Mouse (Mus musculus) neural tube, postnatal 0 days (tissue): ENCODE data around the gene Wdr93. TPM values are rescaled to one million over a fixed set of nuclear protein-coding genes. Genes with fewer than 3 reads are reported as not detected.

ENCODE experiments used
- polyA plus RNA-seq: library from polyadenylated mRNA; unstranded; fragments of >200 nt; fragmentation: Nextera tagmentation; extraction: Ambion mirVana; gene quantifications from 2 replicates; pipeline ENCODE4 v1.2.1, GENCODE M21; 2015

Wdr93 gene
- 0.17 and 0.26 TPM in 2 replicates for polyA plus RNA-seq

DNA sequence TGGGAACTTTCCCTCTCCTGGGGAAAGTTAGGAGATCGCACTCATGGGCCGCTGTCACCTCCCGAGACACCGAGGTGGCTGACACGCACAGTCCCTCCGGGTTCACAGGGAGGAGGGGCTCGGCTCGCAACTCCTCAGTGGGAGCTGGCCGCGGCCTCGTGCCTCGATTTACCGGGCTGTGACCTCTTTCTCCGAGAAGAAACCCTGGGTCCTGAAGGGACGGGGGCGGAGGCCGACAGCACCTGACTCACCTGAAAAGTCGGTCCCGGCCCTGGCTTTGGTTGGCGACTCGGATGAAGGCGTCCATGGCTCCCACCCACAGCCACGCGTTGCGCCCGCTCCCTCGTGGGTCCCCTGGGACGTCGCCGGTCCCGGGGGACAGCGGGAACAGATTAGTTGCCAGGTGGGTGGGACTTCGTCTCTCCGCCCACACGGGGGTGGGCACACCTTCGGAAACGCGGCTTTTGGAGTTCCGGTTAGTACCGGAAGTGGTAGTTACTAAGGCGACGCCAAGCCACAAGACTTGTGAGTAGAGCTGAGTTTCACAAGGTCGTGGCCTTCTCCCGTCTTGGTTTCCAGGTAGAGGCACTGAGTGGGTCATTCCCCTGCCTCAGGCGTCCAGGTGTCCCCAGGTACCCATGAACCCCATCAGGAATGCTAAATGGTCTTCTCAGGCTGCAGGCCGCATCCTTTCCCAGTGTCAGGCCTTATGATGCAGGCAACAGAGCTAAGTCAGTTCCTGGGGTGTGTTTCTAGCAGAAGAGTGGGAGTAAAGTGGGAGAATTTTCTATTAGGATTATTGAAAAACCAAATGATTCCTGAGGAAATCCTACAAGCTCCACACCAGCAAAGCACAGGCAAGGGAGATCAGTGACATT lies at the start of gene Wdr93, which contains the start of gene Pex11a:
Gene Wdr93 (plus strand): TSS at position 505 of the 878 bp plus-strand sequence.
Gene Pex11a (minus strand): TSS at position 473 of the 878 bp plus-strand sequence.

GRCm38 (mm10) chr7:79715187-79715981 lies 27.6 kb upstream of the Wdr93 start, which contains the start of gene Kif7:
TSS of gene Kif7 (minus strand) at chr7:79715720.

DNA sequence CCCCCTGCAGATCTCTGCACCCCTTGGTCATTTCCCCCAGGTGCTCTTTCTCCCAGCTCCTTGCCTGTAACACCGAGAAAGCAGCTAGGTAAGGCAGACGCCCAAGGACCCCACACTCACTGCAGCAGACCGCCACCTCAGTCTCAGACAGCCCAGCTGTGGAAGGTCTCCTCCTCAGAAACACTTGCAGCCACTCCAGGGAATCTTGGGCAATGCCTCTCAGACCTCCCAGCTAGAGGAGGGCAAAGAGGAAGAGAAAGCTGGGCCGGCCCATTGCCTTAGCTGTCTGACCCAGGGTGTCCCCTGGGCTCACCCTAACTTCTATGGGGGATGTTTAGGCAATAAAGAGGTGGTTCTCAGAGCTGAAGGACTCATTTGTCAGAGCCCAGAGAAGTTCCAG lies 10.3 kb upstream of the Wdr93 start, which contains the start of gene Plin1:
Gene Plin1 (minus strand): TSS at position 282 of the 400 bp plus-strand sequence.

DNA sequence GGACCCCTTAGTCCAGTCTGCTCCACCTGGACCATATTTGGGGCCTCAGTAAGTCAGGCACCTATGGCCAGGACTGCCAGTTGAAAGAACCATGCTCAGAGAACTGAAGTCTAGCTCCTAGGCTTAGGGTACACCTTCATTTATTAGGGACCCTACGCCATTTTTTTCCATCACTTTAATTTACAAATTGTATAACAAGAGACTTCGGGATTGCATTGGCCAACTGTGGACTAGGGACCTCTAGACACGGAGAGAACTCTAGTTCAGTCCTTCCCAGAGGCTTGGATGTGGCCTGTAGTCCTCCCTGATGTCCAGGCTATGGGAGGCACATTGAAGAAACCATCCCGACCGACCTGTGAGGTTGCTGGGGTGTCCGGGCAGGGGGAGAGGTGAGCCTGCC lies 50.7 kb downstream of the Wdr93 start, which contains the start of gene Mesp1:
Gene Mesp1 (minus strand): TSS at position 101 of the 400 bp plus-strand sequence.

DNA sequence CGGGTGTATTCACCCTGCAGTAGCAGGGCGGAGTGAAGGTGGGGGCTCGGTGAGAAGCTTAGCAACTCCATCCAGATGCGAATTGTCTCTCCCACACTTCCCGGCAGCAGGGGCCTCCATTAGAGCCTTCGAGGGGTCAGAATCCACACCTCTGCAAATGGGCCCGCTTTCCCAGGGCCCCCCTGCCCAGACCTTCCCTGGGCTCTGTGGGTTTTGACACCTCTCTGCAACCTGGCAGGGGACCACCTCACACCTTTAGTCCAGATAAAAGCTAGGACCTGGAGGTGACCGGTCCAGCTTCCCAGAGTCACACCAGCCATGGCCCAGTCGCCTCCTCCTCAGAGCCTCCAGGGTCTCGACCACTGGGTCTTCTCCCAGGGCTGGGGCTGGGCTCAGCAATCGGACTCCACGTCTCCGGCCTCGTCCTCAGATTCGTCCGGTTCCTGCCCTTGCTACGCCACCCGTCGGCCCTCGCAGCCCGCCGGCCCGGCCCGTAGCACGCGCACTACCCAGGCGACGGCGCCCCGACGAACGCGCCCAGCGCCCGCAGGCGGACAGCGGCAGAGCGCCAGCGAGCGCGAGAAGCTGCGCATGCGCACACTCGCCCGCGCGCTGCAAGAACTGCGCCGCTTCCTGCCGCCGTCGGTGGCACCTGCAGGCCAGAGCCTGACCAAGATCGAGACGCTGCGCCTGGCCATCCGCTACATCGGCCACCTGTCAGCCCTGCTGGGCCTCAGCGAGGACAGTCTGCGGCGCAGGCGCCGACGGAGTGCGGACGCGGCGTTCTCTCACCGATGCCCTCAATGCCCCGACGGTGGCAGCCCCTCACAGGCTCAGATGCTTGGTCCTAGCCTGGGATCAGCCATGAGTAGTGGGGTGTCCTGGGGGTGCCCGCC lies 67.9 kb downstream of the Wdr93 start, which contains the start of gene Mesp2:
Gene Mesp2 (plus strand): TSS at position 117 of the 896 bp plus-strand sequence.

Other genes starting within 250 kb of the Wdr93 start
- 9.0 and 9.9 TPM in 2 replicates for gene Rhcg, start 125.5 kb upstream of the Wdr93 start, polyA plus RNA-seq
- gene Ticrr, start 83.0 kb upstream of the Wdr93 start, polyA plus RNA-seq = 0.83 and 1.2 TPM in 2 replicates
- 2.0 and 2.4 TPM in 2 replicates for gene Kif7, start 27.4 kb upstream of the Wdr93 start, polyA plus RNA-seq
- 0.51 TPM in 1 of 2 replicates, not detected in the other for gene Plin1, start 10.3 kb upstream of the Wdr93 start, polyA plus RNA-seq
- gene Pex11a, start within 50 bp of the Wdr93 start, polyA plus RNA-seq = 14.9 and 19.5 TPM in 2 replicates
- gene Mesp1, start 50.6 kb downstream of the Wdr93 start, polyA plus RNA-seq = 0.48 TPM in 2 replicates
- gene Mesp2, start 67.6 kb downstream of the Wdr93 start, polyA plus RNA-seq = 1.2 and 1.3 TPM in 2 replicates
- 5.0 and 6.3 TPM in 2 replicates for gene Anpep, start 117.9 kb downstream of the Wdr93 start, polyA plus RNA-seq
- 29.2 and 29.5 TPM in 2 replicates for gene Ap3s2, start 177.5 kb downstream of the Wdr93 start, polyA plus RNA-seq
- gene Arpin, start 192.2 kb downstream of the Wdr93 start, polyA plus RNA-seq = 18.3 and 19.0 TPM in 2 replicates